Mouse (Mus musculus): Measurements from ENCODE around the gene 4930558K02Rik. TPM values are rescaled to one million over a fixed set of nuclear protein-coding genes. Genes with fewer than 3 reads are reported as not detected.

Gene 4930558K02Rik
- total RNA-seq, 2 experiments from 2014 or later: not detected

GRCm38 (mm10) chr1:161955846-161956245 lies 23.6 kb downstream of the 4930558K02Rik start:
- ATAC-seq (replicated peaks; ENCODE audit: poor library complexity): no peak

- ATAC-seq (replicated peaks; ENCODE audit: poor library complexity): no peak
These were observed 26.8 kb downstream of the 4930558K02Rik start for GRCm38 (mm10) chr1:161952599-161952998.

- no peak for ATAC-seq (replicated peaks; ENCODE audit: poor library complexity)
These were observed 28.2 kb downstream of the 4930558K02Rik start for GRCm38 (mm10) chr1:161951009-161951779.

GRCm38 (mm10) chr1:161942082-161942481 lies 37.4 kb downstream of the 4930558K02Rik start:
- ATAC-seq (replicated peaks; ENCODE audit: poor library complexity): peak; percentile 55

- ATAC-seq (replicated peaks; ENCODE audit: poor library complexity): no peak
These were observed 47.1 kb downstream of the 4930558K02Rik start for GRCm38 (mm10) chr1:161932286-161932685.

GRCm38 (mm10) chr1:161931817-161932216 lies 47.6 kb downstream of the 4930558K02Rik start:
- ATAC-seq (replicated peaks; ENCODE audit: poor library complexity): no peak

- ATAC-seq (replicated peaks; ENCODE audit: poor library complexity): no peak
These were observed 48.1 kb downstream of the 4930558K02Rik start for GRCm38 (mm10) chr1:161931313-161931712.

- ATAC-seq (replicated peaks; ENCODE audit: poor library complexity): peak; percentile 61
These were observed 51.5 kb downstream of the 4930558K02Rik start for GRCm38 (mm10) chr1:161927976-161928375.

GRCm38 (mm10) chr1:161925281-161925805 lies 54.1 kb downstream of the 4930558K02Rik start:
- no peak for ATAC-seq (replicated peaks; ENCODE audit: poor library complexity)

- no peak for ATAC-seq (replicated peaks; ENCODE audit: poor library complexity)
These were observed 55.1 kb downstream of the 4930558K02Rik start for GRCm38 (mm10) chr1:161924321-161924720.

- ATAC-seq (replicated peaks; ENCODE audit: poor library complexity): peak; percentile 44
These were observed 57.5 kb downstream of the 4930558K02Rik start for GRCm38 (mm10) chr1:161921928-161922327.

- no peak for ATAC-seq (replicated peaks; ENCODE audit: poor library complexity)
These were observed 58.7 kb downstream of the 4930558K02Rik start for GRCm38 (mm10) chr1:161920475-161921454.

GRCm38 (mm10) chr1:161919594-161919993 lies 59.8 kb downstream of the 4930558K02Rik start:
- ATAC-seq (replicated peaks; ENCODE audit: poor library complexity): no peak

- no peak for ATAC-seq (replicated peaks; ENCODE audit: poor library complexity)
These were observed 60.6 kb downstream of the 4930558K02Rik start for GRCm38 (mm10) chr1:161918682-161919372.

GRCm38 (mm10) chr1:161917940-161918484 lies 61.4 kb downstream of the 4930558K02Rik start:
- no peak for ATAC-seq (replicated peaks; ENCODE audit: poor library complexity)

GRCm38 (mm10) chr1:161916036-161916435 lies 63.4 kb downstream of the 4930558K02Rik start:
- ATAC-seq (replicated peaks; ENCODE audit: poor library complexity): no peak

- ATAC-seq (replicated peaks; ENCODE audit: poor library complexity): no peak
These were observed 65.8 kb downstream of the 4930558K02Rik start for GRCm38 (mm10) chr1:161913648-161913984.

- ATAC-seq (replicated peaks; ENCODE audit: poor library complexity): no peak
These were observed 66.3 kb downstream of the 4930558K02Rik start for GRCm38 (mm10) chr1:161912940-161913647.

- ATAC-seq (replicated peaks; ENCODE audit: poor library complexity): no peak
These were observed 70.4 kb downstream of the 4930558K02Rik start for GRCm38 (mm10) chr1:161909074-161909473.

Measured in megakaryocyte progenitor cell, adult 5-6 weeks (primary cell).